Mouse (Mus musculus) MEL (cell line): ENCODE results near the gene Ndufv1. TPM values are rescaled to one million over a fixed set of nuclear protein-coding genes. Genes with fewer than 3 reads are reported as not detected.

Experiments
- DNase-seq: peaks from one replicate; pipeline ENCODE4 v3.0.0; 2011; ENCODE audit warnings: low read depth, low spot score
- H3K27ac ChIP-seq: 2 replicates; pipeline ENCODE4 v1.5.1; 2012; ENCODE audit warnings: low read depth, mild to moderate bottlenecking, control low read depth, low read length, moderate library complexity; ENCODE audit not compliant: control insufficient read depth
- H3K27me3 ChIP-seq, 2 experiments: fragments of 150-350 bp in 1 of 2; sonication (generic) in 1 of 2; 2 replicates each; pipeline ENCODE4 v1.6.1; 2012; ENCODE audit warnings: low read length in 2 of 2, mild to moderate bottlenecking in 2 of 2, improper control_type of control experiment in 1 of 2, moderate library complexity in 1 of 2; ENCODE audit not compliant: insufficient read depth in 2 of 2, control insufficient read depth in 1 of 2
- H3K36me3 ChIP-seq, 2 experiments: 2 replicates each; pipeline ENCODE4 v1.6.1; 2012 to 2014; ENCODE audit warnings: low read length in 2 of 2, improper control_type of control experiment in 1 of 2, inconsistent platforms in 1 of 2, mild to moderate bottlenecking in 1 of 2; ENCODE audit not compliant: insufficient read depth in 2 of 2, control insufficient read depth in 1 of 2
- H3K4me1 ChIP-seq, 2 experiments: fragments of 150-350 bp in 1 of 2; sonication (generic) in 1 of 2; 2 replicates each; pipeline ENCODE4 v1.6.1; 2012; ENCODE audit warnings: low read length in 2 of 2, improper control_type of control experiment in 1 of 2, mild to moderate bottlenecking in 1 of 2; ENCODE audit not compliant: insufficient read depth in 2 of 2, control insufficient read depth in 1 of 2
- H3K4me3 ChIP-seq, 2 experiments: fragments of 150-350 bp in 1 of 2; sonication (generic) in 1 of 2; 2 replicates each; pipeline ENCODE4 v1.5.1; 2012; ENCODE audit warnings: low read depth in 2 of 2, low read length in 2 of 2, mild to moderate bottlenecking in 2 of 2, moderate library complexity in 2 of 2, control low read depth in 1 of 2, improper control_type of control experiment in 1 of 2; ENCODE audit not compliant: control insufficient read depth in 1 of 2, insufficient read depth in 1 of 2
- H3K79me2 ChIP-seq: 2 replicates; pipeline ENCODE4 v1.6.1; 2012; ENCODE audit warnings: mild to moderate bottlenecking, low read length, moderate library complexity; ENCODE audit not compliant: control insufficient read depth, poor library complexity, insufficient read depth
- H3K9ac ChIP-seq: 2 replicates; pipeline ENCODE4 v1.6.1; 2012; ENCODE audit warnings: low read depth, mild to moderate bottlenecking, control low read depth, low read length, moderate library complexity; ENCODE audit not compliant: control insufficient read depth, poor library complexity, severe bottlenecking
- H3K9me3 ChIP-seq: fragments of 150-350 bp; sonication (generic); replicated peaks from 2 replicates; pipeline ENCODE4 v1.6.1; 2012; ENCODE audit warnings: mild to moderate bottlenecking, low read length, improper control_type of control experiment, moderate library complexity; ENCODE audit not compliant: insufficient read depth
- BHLHE40 ChIP-seq: IDR thresholded peaks from 2 replicates; pipeline ENCODE4 v1.6.1; 2012; ENCODE audit warnings: low read depth, mild to moderate bottlenecking, inconsistent platforms, low read length, improper control_type of control experiment, borderline replicate concordance
- CHD1 ChIP-seq: IDR thresholded peaks from 2 replicates; pipeline ENCODE4 v1.6.1; 2012; ENCODE audit warnings: low read depth, mild to moderate bottlenecking, inconsistent platforms, low read length, improper control_type of control experiment
- CTCF ChIP-seq, 3 experiments: IDR thresholded peaks in 2 of 3; conservative IDR thresholded peaks in 1 of 3; 2 replicates each; pipeline ENCODE4 v1.5.1; 2011 to 2012; ENCODE audit warnings: low read length in 3 of 3, low read depth in 2 of 3, mild to moderate bottlenecking in 2 of 3, improper control_type of control experiment in 1 of 3, inconsistent platforms in 1 of 3, mixed read lengths in 1 of 3, moderate library complexity in 1 of 3; ENCODE audit not compliant: control insufficient read depth in 1 of 3, insufficient read depth in 1 of 3, poor library complexity in 1 of 3, severe bottlenecking in 1 of 3
- ELF1 ChIP-seq: IDR thresholded peaks from 2 replicates; pipeline ENCODE4 v1.6.1; 2014; ENCODE audit warnings: low read depth, mild to moderate bottlenecking, inconsistent platforms, low read length, improper control_type of control experiment, moderate library complexity
- GABPA ChIP-seq: IDR thresholded peaks from 2 replicates; pipeline ENCODE4 v1.6.1; 2012; ENCODE audit warnings: low read depth, mild to moderate bottlenecking, inconsistent platforms, low read length, improper control_type of control experiment, moderate library complexity
- JUND ChIP-seq: IDR thresholded peaks from 2 replicates; pipeline ENCODE4 v1.6.1; 2011; ENCODE audit warnings: low read depth, mild to moderate bottlenecking, improper control_type of control experiment, low read length
- MAFK ChIP-seq: IDR thresholded peaks from 2 replicates; pipeline ENCODE4 v1.6.1; 2011; ENCODE audit warnings: low read depth, mild to moderate bottlenecking, low read length, improper control_type of control experiment, borderline replicate concordance
- MAX ChIP-seq: IDR thresholded peaks from 2 replicates; pipeline ENCODE4 v1.6.1; 2011; ENCODE audit warnings: low read length, improper control_type of control experiment
- MAZ ChIP-seq: IDR thresholded peaks from 2 replicates; pipeline ENCODE4 v1.6.1; 2012; ENCODE audit warnings: low read depth, mild to moderate bottlenecking, inconsistent platforms, low read length, improper control_type of control experiment
- MEF2A ChIP-seq: IDR thresholded peaks from 2 replicates; pipeline ENCODE4 v1.6.1; 2014; ENCODE audit warnings: low read depth, mild to moderate bottlenecking, inconsistent platforms, low read length, improper control_type of control experiment; ENCODE audit not compliant: poor library complexity, insufficient replicate concordance, severe bottlenecking; ENCODE audit errors: extremely low read depth
- MYB ChIP-seq: IDR thresholded peaks from 2 replicates; pipeline ENCODE4 v1.6.1; 2011; ENCODE audit warnings: mild to moderate bottlenecking, low read depth, low read length, improper control_type of control experiment
- MYC ChIP-seq: IDR thresholded peaks from 2 replicates; pipeline ENCODE4 v1.6.1; 2011; ENCODE audit warnings: low read depth, mild to moderate bottlenecking, low read length, improper control_type of control experiment, moderate library complexity
- NELFE ChIP-seq: IDR thresholded peaks from 2 replicates; pipeline ENCODE4 v1.6.1; 2011; ENCODE audit warnings: low read depth, low read length, improper control_type of control experiment
- NRF1 ChIP-seq: IDR thresholded peaks from 2 replicates; pipeline ENCODE4 v1.6.1; 2014; ENCODE audit warnings: low read depth, mild to moderate bottlenecking, inconsistent platforms, low read length, improper control_type of control experiment, moderate library complexity; ENCODE audit not compliant: poor library complexity, insufficient read depth, severe bottlenecking
- POLR2AphosphoS2 ChIP-seq: IDR thresholded peaks from 2 replicates; pipeline ENCODE4 v1.6.1; 2011; ENCODE audit warnings: low read length, improper control_type of control experiment
- RCOR1 ChIP-seq: IDR thresholded peaks from 2 replicates; pipeline ENCODE4 v1.6.1; 2012; ENCODE audit warnings: low read depth, mild to moderate bottlenecking, inconsistent platforms, low read length, improper control_type of control experiment
- SIN3A ChIP-seq: IDR thresholded peaks from 2 replicates; pipeline ENCODE4 v1.6.1; 2012; ENCODE audit warnings: low read length, improper control_type of control experiment, inconsistent platforms
- TAL1 ChIP-seq: IDR thresholded peaks from 2 replicates; pipeline ENCODE4 v1.6.1; 2012; ENCODE audit warnings: mild to moderate bottlenecking, inconsistent platforms, low read length, moderate library complexity, mixed read lengths
- UBTF ChIP-seq: IDR thresholded peaks from 2 replicates; pipeline ENCODE4 v1.6.1; 2012; ENCODE audit warnings: low read depth, mild to moderate bottlenecking, inconsistent platforms, low read length, improper control_type of control experiment, moderate library complexity, borderline replicate concordance; ENCODE audit not compliant: insufficient read depth
- USF1 ChIP-seq: IDR thresholded peaks from 2 replicates; pipeline ENCODE4 v1.6.1; 2014; ENCODE audit warnings: low read depth, mild to moderate bottlenecking, inconsistent platforms, low read length, improper control_type of control experiment, moderate library complexity
- USF2 ChIP-seq, 2 experiments: IDR thresholded peaks; 2 replicates each; pipeline ENCODE4 v1.6.1; 2011 to 2012; ENCODE audit warnings: improper control_type of control experiment in 2 of 2, low read length in 2 of 2, borderline replicate concordance in 1 of 2, inconsistent platforms in 1 of 2, low read depth in 1 of 2, mild to moderate bottlenecking in 1 of 2; ENCODE audit not compliant: insufficient read depth in 1 of 2
- ZC3H11A ChIP-seq: IDR thresholded peaks from 2 replicates; pipeline ENCODE4 v1.6.1; 2012; ENCODE audit warnings: low read depth, mild to moderate bottlenecking, inconsistent platforms, low read length, improper control_type of control experiment
- ZKSCAN1 ChIP-seq: IDR thresholded peaks from 2 replicates; pipeline ENCODE4 v1.6.1; 2012; ENCODE audit warnings: low read depth, mild to moderate bottlenecking, inconsistent platforms, low read length, improper control_type of control experiment, moderate library complexity
- ZMIZ1 ChIP-seq: IDR thresholded peaks from 2 replicates; pipeline ENCODE4 v1.6.1; 2012; ENCODE audit warnings: low read depth, mild to moderate bottlenecking, inconsistent platforms, low read length, improper control_type of control experiment, moderate library complexity
- polyA plus RNA-seq, 2 experiments: library from polyadenylated mRNA; stranded (reverse) in 1 of 2; unstranded in 1 of 2; fragments of >175 nt in 1 of 2; fragments of >200 nt in 1 of 2; gene quantifications; 2 replicates each; pipeline versions ENCODE4 v1.2.1 to v1.2.4; 2012; ENCODE audit warnings: low replicate concordance in 2 of 2, low read depth in 1 of 2; ENCODE audit not compliant: insufficient read length in 2 of 2, insufficient read depth in 1 of 2, missing spikeins in 1 of 2
- total RNA-seq: library from RNA; depleted of rRNA; stranded (reverse); fragments of 300-350 nt; gene quantifications from 2 replicates; pipeline ENCODE4 v1.2.3, GENCODE M21; 2012

Ndufv1 gene
- total and polyA plus RNA-seq, 3 experiments, result 218 to 267 TPM; not detected in 1

DNA sequence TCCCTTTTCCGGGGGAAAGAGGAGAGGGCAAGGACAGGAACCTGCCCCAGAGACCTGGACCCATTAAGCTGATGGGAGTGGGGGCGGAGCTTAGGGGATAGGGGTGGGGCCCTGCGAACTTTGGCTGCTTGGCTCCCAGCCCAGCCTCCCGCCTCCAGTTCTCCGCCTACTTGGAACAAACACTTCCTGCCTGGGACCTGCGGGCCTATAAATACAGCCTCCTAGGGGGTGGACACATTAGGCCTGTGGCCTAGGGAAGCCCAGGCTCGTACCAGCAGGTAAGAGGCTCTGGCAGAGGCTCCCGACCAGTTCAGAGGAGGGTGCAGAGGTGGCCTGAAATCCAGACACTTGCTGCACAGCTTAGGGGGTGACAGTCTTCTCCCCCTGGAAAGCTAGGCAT is 26.3 kb downstream of the Ndufv1 start, which contains the start of gene Acy3 (continued):
- TF ChIP-seq SIN3A, result 0 out of 2 replicates have a peak, but pooled peaks have one; percentile 24
- peak; percentile 68 for TF ChIP-seq ELF1
- no peak for TF ChIP-seq UBTF
- TF ChIP-seq CHD1, result no peak
- TF ChIP-seq ZC3H11A, result no peak
- TF ChIP-seq ZKSCAN1, result no peak
- TF ChIP-seq POLR2AphosphoS2, result peak; percentile 55; the same call in 1 of the 2 replicates
- no peak for TF ChIP-seq USF2 (IDR thresholded peaks at IDR 0.05; ENCODE audit: borderline replicate concordance in 1 of 2, insufficient read depth in 1 of 2, low read depth in 1 of 2, low read length in 2 of 2)
- TF ChIP-seq NRF1, result no peak
- no peak for TF ChIP-seq MEF2A
- TF ChIP-seq ZMIZ1, result peak; percentile 90
- no peak for TF ChIP-seq CTCF (IDR thresholded peaks at IDR 0.05 in 2 of 3, conservative IDR thresholded peaks at IDR 0.05 in 1 of 3; ENCODE audit: control insufficient read depth in 1 of 3, insufficient read depth in 1 of 3, low read depth in 2 of 3, low read length in 3 of 3, poor library complexity in 1 of 3, severe bottlenecking in 1 of 3)
- TF ChIP-seq MYC, result no peak
- TF ChIP-seq, all 39 proteins: peak for 8

DNA sequence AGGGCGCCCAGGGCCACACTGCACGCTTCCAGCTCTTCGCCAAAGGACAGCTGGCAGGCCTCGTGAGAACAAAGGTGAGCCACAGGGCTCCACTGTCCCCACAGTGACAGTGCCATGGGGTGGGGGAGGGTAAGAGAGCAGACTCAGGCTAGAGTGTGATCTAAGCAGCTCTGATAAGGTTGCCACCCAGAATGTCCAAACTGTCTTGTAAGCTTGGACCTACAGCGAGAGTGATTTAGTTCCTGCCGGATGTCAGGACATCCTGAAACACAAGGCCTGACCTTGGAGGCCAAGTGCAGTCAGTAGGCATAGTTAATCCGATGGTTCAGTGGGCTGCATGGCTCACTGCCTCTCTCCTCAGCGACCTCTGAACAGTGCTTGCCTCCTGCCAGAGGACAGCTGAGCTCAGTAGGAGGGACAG is 27.3 kb downstream of the Ndufv1 start:
- no peak for DNase-seq
- Histone ChIP-seq H3K27ac (no peak overlapping the region), H3K9me3 (no peaks in the 10 kb centered on the region), H3K79me2 (no peaks in the 10 kb centered on the region), H3K9ac (no peak overlapping the region), H3K36me3 (no peaks in the 10 kb centered on the region; a peak in 1 of 4 replicates), H3K27me3 (no peaks in the 10 kb centered on the region; a peak in 1 of 4 replicates), H3K4me1 (peaks cover 0 to 8% of the 10 kb centered on the region in 2 experiments; a peak in 2 of 4 replicates), H3K4me3 (no peak overlapping the region)
- TF ChIP-seq JUND (no peak), RCOR1 (no peak), ZMIZ1 (no peak), UBTF (no peak), MAX (no peak), MAZ (no peak), NELFE (no peak), MAFK (no peak), ZKSCAN1 (no peak), USF2 (IDR thresholded peaks at IDR 0.05; ENCODE audit: borderline replicate concordance in 1 of 2, insufficient read depth in 1 of 2, low read depth in 1 of 2, low read length in 2 of 2) (no peak), GABPA (no peak), MYB (no peak), BHLHE40 (no peak), ZC3H11A (no peak), TAL1 (no peak), USF1 (no peak)
